ENCODE assay signal across 23 mouse cellular contexts in the genomic region with DNA sequence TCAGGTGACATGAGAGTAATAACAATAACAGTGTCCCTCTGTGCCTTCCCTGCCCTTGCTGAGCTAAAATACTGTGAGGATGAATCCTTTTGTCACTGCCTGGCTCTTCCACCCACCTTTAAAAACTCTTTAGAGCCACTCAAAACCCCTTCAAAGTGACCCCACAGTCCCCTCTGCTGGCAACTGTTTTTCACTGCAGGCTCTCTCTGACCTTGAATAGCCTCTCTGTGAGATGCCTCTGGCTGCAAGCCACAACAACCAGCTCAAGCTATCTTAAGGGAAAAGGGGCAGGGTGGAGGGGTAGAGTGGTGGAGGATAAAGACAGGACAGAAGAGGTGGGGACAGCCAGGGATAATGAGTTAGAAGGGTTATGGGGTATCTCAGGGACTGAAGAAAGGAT. TPM values are rescaled to one million over a fixed set of nuclear protein-coding genes. Genes with fewer than 3 reads are reported as not detected.
A peak's percentile ranks its signal among the peaks of the same experiment; 100 is the strongest.
DNase-seq lines count a peak whose midpoint lies in the region; ATAC-seq and TF ChIP-seq lines count a peak whose summit lies in the region.
"Had no signal": no experiment of that assay in that cellular context is flagged by ENCODE, and none has a peak within 500 bp of the region (broad histone marks: within the 10 kb centered on the region; RNA-seq: fewer than 3 reads in every experiment).

No protein-coding gene starts in this region.

- H3K9ac ChIP-seq in intestine, postnatal 0 days (ENCODE audit: low read depth, low read length) = no peak overlapping the region
- H3K9ac ChIP-seq in intestine, embryonic 16.5 days (ENCODE audit: low read depth, low read length) = no peak overlapping the region
- H3K9ac ChIP-seq: forebrain, embryonic 12.5 days; limb, embryonic 12.5 days; liver, embryonic 15.5 days; neural tube, embryonic 12.5 days had no signal

- no peaks in the 10 kb centered on the region for H3K36me3 ChIP-seq in intestine, postnatal 0 days (ENCODE audit: control insufficient read depth, insufficient read depth)
- no peaks in the 10 kb centered on the region for H3K36me3 ChIP-seq in intestine, embryonic 16.5 days (ENCODE audit: control insufficient read depth, insufficient read depth, low read length)
- H3K36me3 ChIP-seq: forebrain, embryonic 12.5 days; G1E; limb, embryonic 12.5 days; liver, embryonic 15.5 days; neural tube, embryonic 12.5 days had no signal

- H3K4me3 ChIP-seq in intestine, postnatal 0 days (ENCODE audit: low read depth, low read length) = no peak overlapping the region
- no peak overlapping the region for H3K4me3 ChIP-seq in intestine, embryonic 16.5 days (ENCODE audit: low read length)
- H3K4me3 ChIP-seq: forebrain, embryonic 12.5 days; limb, embryonic 12.5 days; liver, embryonic 15.5 days; neural tube, embryonic 12.5 days had no signal

- TF ChIP-seq CTCF in intestine, postnatal 0 days (IDR thresholded peaks at IDR 0.05; ENCODE audit: low read depth) = 0 out of 2 replicates have a peak, but pooled peaks have one; percentile 29

- H3K27me3 ChIP-seq in intestine, postnatal 0 days (replicated peaks; ENCODE audit: control insufficient read depth, insufficient read depth, low read length) = 0 out of 2 replicates have a peak, but pooled peaks cover 4% of the 10 kb centered on the region
- peaks cover 3% of the 10 kb centered on the region; the same call in 1 of the 2 replicates for H3K27me3 ChIP-seq in intestine, embryonic 16.5 days (replicated peaks; ENCODE audit: control insufficient read depth, insufficient read depth, low read length)

- H3K4me2 ChIP-seq in intestine, postnatal 0 days (replicated peaks; ENCODE audit: low read depth) = no peak overlapping the region
- H3K4me2 ChIP-seq in intestine, embryonic 16.5 days (ENCODE audit: low read depth, low read length) = no peak overlapping the region
- H3K4me2 ChIP-seq: forebrain, embryonic 12.5 days; limb, embryonic 12.5 days; liver, embryonic 15.5 days; neural tube, embryonic 12.5 days had no signal

- H3K9me3 ChIP-seq in intestine, postnatal 0 days (ENCODE audit: control insufficient read depth) = no peaks in the 10 kb centered on the region
- H3K9me3 ChIP-seq in intestine, embryonic 16.5 days (ENCODE audit: control insufficient read depth, low read length) = no peaks in the 10 kb centered on the region
- H3K9me3 ChIP-seq: forebrain, embryonic 12.5 days; G1E; liver, embryonic 15.5 days had no signal

- peak; percentile 37 for DNase-seq in adrenal gland, adult 2 months
- no peak for DNase-seq in adrenal gland, adult 8-10 months
- DNase-seq in 3T3-L1 (ENCODE audit: low read depth, low spot score) = peak; percentile 20
- DNase-seq in adrenal gland, postnatal 14 days = peak; percentile 73
- no peak for DNase-seq in B cell, adult 2 months
- DNase-seq: kidney, adult 11 months; lung, postnatal 4 days; right cerebral cortex, postnatal 25 days; thymus, postnatal 14 days had no signal

- ATAC-seq in intestine, postnatal 0 days = no peak
- ATAC-seq in intestine, embryonic 16.5 days = no peak
- no peak for ATAC-seq in megakaryocyte, adult 5-6 weeks (ENCODE audit: poor library complexity, severe bottlenecking)

- H3K27ac ChIP-seq in intestine, postnatal 0 days (ENCODE audit: low read depth, low read length) = no peak overlapping the region
- no peak overlapping the region for H3K27ac ChIP-seq in intestine, embryonic 16.5 days (ENCODE audit: low read length)
- H3K27ac ChIP-seq: forebrain, embryonic 12.5 days; limb, embryonic 12.5 days; liver, embryonic 15.5 days; neural tube, embryonic 12.5 days had no signal

- H3K4me1 ChIP-seq in intestine, postnatal 0 days (replicated peaks; ENCODE audit: control insufficient read depth, insufficient read depth, low read length) = no peaks in the 10 kb centered on the region
- H3K4me1 ChIP-seq in intestine, embryonic 16.5 days (ENCODE audit: control insufficient read depth, insufficient read depth, low read length) = no peaks in the 10 kb centered on the region
- H3K4me1 ChIP-seq: forebrain, embryonic 12.5 days; limb, embryonic 12.5 days; liver, embryonic 15.5 days; neural tube, embryonic 12.5 days had no signal

RNA-seq across cellular contexts. Expression of a gene that starts 11.2 kb away (rescaled TPM):
- 1 to 10 TPM; 3.1 to 5.4 TPM for total RNA-seq in adrenal gland, adult 2 months (2021)
- 3.1 and 4.9 TPM in 2 replicates for polyA plus RNA-seq in adrenal gland, adult 2 months (2012; rRNA removed)
- 1 to 10 TPM; 5.0 to 9.1 (median 7.2) TPM for total RNA-seq in adrenal gland, adult 8-10 months (2022)
- 5.0 and 7.2 TPM in 2 replicates for polyA plus RNA-seq in intestine, postnatal 0 days (2015; fragmentation: Nextera tagmentation; extraction: Ambion mirVana)
- 3.4 TPM in 2 replicates for polyA plus RNA-seq in intestine, embryonic 16.5 days (2015; fragmentation: Nextera tagmentation; extraction: Ambion mirVana)
- total RNA-seq in adrenal gland, postnatal 14 days (2021) = 5.4 and 6.3 TPM in 2 replicates
- not detected in 2 replicates for total RNA-seq in megakaryocyte, adult 5-6 weeks (2015)
- not detected in 2 replicates for total RNA-seq in megakaryocyte, adult 5-6 weeks (2017)
- total RNA-seq: G1E; gastrocnemius, adult 18-20 months had no signal
- polyA plus RNA-seq: C2C12; G1E; liver, embryonic 15.5 days had no signal

RNA-seq across cellular contexts. Expression of a gene that starts 29.5 kb away (rescaled TPM):
- 10 to 100 TPM; 38.8 to 82.5 TPM for total RNA-seq in adrenal gland, adult 2 months (2021)
- 21.3 and 23.3 TPM in 2 replicates for polyA plus RNA-seq in adrenal gland, adult 2 months (2012; rRNA removed)
- total RNA-seq in adrenal gland, adult 8-10 months (2022) = 100 to 1,000 TPM in 2 of 4 experiments, 10 to 100 TPM in 2; 65.4 to 137 (median 88.0) TPM
- not detected in 2 replicates for polyA plus RNA-seq in intestine, postnatal 0 days (2015; fragmentation: Nextera tagmentation; extraction: Ambion mirVana)
- not detected in 2 replicates for polyA plus RNA-seq in intestine, embryonic 16.5 days (2015; fragmentation: Nextera tagmentation; extraction: Ambion mirVana)
- 23.8 and 25.4 TPM in 2 replicates for total RNA-seq in adrenal gland, postnatal 14 days (2021)
- not detected in 2 replicates for total RNA-seq in megakaryocyte, adult 5-6 weeks (2015)
- total RNA-seq in megakaryocyte, adult 5-6 weeks (2017) = not detected in 2 replicates
- total RNA-seq: G1E had no signal
- polyA plus RNA-seq: C2C12; embryonic facial prominence, embryonic 14.5 days; forebrain, embryonic 12.5 days; G1E; hindbrain, embryonic 11.5 days; limb, embryonic 12.5 days; liver, embryonic 15.5 days had no signal

RNA-seq across cellular contexts. Expression of a gene that starts 32.1 kb away (rescaled TPM):
- total RNA-seq in adrenal gland, adult 2 months (2021) = 10 to 100 TPM; 42.4 to 59.1 TPM
- 9.1 and 10.5 TPM in 2 replicates for polyA plus RNA-seq in adrenal gland, adult 2 months (2012; rRNA removed)
- total RNA-seq in adrenal gland, adult 8-10 months (2022) = 10 to 100 TPM; 55.8 to 65.6 (median 58.6) TPM
- 30.9 and 31.5 TPM in 2 replicates for polyA plus RNA-seq in intestine, postnatal 0 days (2015; fragmentation: Nextera tagmentation; extraction: Ambion mirVana)
- polyA plus RNA-seq in intestine, embryonic 16.5 days (2015; fragmentation: Nextera tagmentation; extraction: Ambion mirVana) = 76.1 and 84.1 TPM in 2 replicates
- total RNA-seq in adrenal gland, postnatal 14 days (2021) = 41.4 and 43.1 TPM in 2 replicates
- total RNA-seq in megakaryocyte, adult 5-6 weeks (2015) = 20.0 and 21.0 TPM in 2 replicates
- total RNA-seq in megakaryocyte, adult 5-6 weeks (2017) = 27.3 and 29.8 TPM in 2 replicates

RNA-seq across cellular contexts. Expression of a gene that starts 55.7 kb away (rescaled TPM):
- not detected for total RNA-seq in adrenal gland, adult 2 months (2021)
- not detected in 2 replicates for polyA plus RNA-seq in adrenal gland, adult 2 months (2012; rRNA removed)
- total RNA-seq in adrenal gland, adult 8-10 months (2022) = under 1 TPM in 1 of 4 experiments, not detected in 3; 0.18 TPM
- 0.31 and 0.52 TPM in 2 replicates for polyA plus RNA-seq in intestine, postnatal 0 days (2015; fragmentation: Nextera tagmentation; extraction: Ambion mirVana)
- 0.13 TPM in 1 of 2 replicates, not detected in the other for polyA plus RNA-seq in intestine, embryonic 16.5 days (2015; fragmentation: Nextera tagmentation; extraction: Ambion mirVana)
- not detected in 2 replicates for total RNA-seq in adrenal gland, postnatal 14 days (2021)
- total RNA-seq in megakaryocyte, adult 5-6 weeks (2015) = not detected in 2 replicates
- total RNA-seq in megakaryocyte, adult 5-6 weeks (2017) = 0.12 TPM in 1 of 2 replicates, not detected in the other
- total RNA-seq: G1E; gastrocnemius, adult 18-20 months; heart, adult 8-10 months; left cerebral cortex, adult 18-20 months had no signal
- polyA plus RNA-seq: C2C12; embryonic facial prominence, embryonic 14.5 days; limb, embryonic 12.5 days; liver, embryonic 15.5 days had no signal

Comparison
In these comparisons a context has a peak if more than half of its experiments do, and no peak if none do; other contexts are left out.
1. DNase-seq: peak in adrenal gland, adult 2 months (single experiment), 3T3-L1 (single experiment) and adrenal gland, postnatal 14 days (single experiment); none in adrenal gland, adult 8-10 months (single experiment) and B cell, adult 2 months (0 of 2).
2. RNA of a gene that starts 29.5 kb away (total RNA-seq): 65.4 to 137 TPM in adrenal gland, adult 8-10 months, 38.8 to 82.5 TPM in adrenal gland, adult 2 months and 23.8 to 25.4 TPM in adrenal gland, postnatal 14 days; not detected in megakaryocyte, adult 5-6 weeks; every median in the first group is over 10 times any median in the second.